Mouse (Mus musculus): Measurements from ENCODE around the gene Rwdd4a. TPM values are rescaled to one million over a fixed set of nuclear protein-coding genes. Genes with fewer than 3 reads are reported as not detected.

The Rwdd4a gene
- 10 to 100 TPM; 36.2 to 54.1 TPM for polyA plus RNA-seq (2017; shearing (Covaris generic))

GRCm38 (mm10) chr8:47533344-47534125, at the start of gene Rwdd4a, which contains the start of gene Trappc11:
Gene Rwdd4a (plus strand): TSS chr8:47533664.
Gene Trappc11 (minus strand): TSS chr8:47533470.

Other genes with a start within 250 kb of the Rwdd4a start
- gene Stox2, start 87.3 kb upstream of the Rwdd4a start, polyA plus RNA-seq (2017; shearing (Covaris generic)), result under 1 TPM in 1 of 2 experiments, not detected in 1; 0.29 TPM
- 10 to 100 TPM; 33.5 to 39.6 TPM for gene Trappc11, start 194 bp upstream of the Rwdd4a start, polyA plus RNA-seq (2017; shearing (Covaris generic))
- 10 to 100 TPM; 30.7 to 41.9 TPM for gene Ing2, start 141.9 kb downstream of the Rwdd4a start, polyA plus RNA-seq (2017; shearing (Covaris generic))
- 10 to 100 TPM; 44.5 to 45.0 TPM for gene Cdkn2aip, start 180.3 kb downstream of the Rwdd4a start, polyA plus RNA-seq (2017; shearing (Covaris generic))

All from activated CD4-positive, CD25-positive, alpha-beta regulatory T cell (primary cell).